Mouse (Mus musculus) spleen, adult 2 months (tissue): Measurements from ENCODE around the gene Lmf2.

Experiments
- CTCF ChIP-seq: fragments of 200-500 bp; IDR thresholded peaks from 2 replicates; pipeline ENCODE4 v1.5.1; 2011; ENCODE audit warnings: mild to moderate bottlenecking, inconsistent platforms; ENCODE audit not compliant: insufficient read depth, insufficient read length, insufficient replicate concordance; ENCODE audit errors: extremely low read depth
- POLR2A ChIP-seq: fragments of 200-500 bp; IDR thresholded peaks from 2 replicates; pipeline ENCODE4 v1.6.1; 2011; ENCODE audit warnings: low read depth, low read length, inconsistent platforms

GRCm38 (mm10) chr15:89322670-89323522 lies 32.6 kb downstream of the Lmf2 start, which contains the start of gene Adm2:
- TF ChIP-seq CTCF (no peak), POLR2A (no peak)
